Mouse (Mus musculus): ENCODE data around the gene Gm20388. TPM values are rescaled to one million over a fixed set of nuclear protein-coding genes. Genes with fewer than 3 reads are reported as not detected.
"Not testable (repeated sequence)": the region's sequence is repeated elsewhere in the genome, so short reads cannot be mapped to it uniquely, and the experiment has no call there.

Gm20388 gene
- polyA plus RNA-seq, 1 experiment = 59.3 TPM

DNA sequence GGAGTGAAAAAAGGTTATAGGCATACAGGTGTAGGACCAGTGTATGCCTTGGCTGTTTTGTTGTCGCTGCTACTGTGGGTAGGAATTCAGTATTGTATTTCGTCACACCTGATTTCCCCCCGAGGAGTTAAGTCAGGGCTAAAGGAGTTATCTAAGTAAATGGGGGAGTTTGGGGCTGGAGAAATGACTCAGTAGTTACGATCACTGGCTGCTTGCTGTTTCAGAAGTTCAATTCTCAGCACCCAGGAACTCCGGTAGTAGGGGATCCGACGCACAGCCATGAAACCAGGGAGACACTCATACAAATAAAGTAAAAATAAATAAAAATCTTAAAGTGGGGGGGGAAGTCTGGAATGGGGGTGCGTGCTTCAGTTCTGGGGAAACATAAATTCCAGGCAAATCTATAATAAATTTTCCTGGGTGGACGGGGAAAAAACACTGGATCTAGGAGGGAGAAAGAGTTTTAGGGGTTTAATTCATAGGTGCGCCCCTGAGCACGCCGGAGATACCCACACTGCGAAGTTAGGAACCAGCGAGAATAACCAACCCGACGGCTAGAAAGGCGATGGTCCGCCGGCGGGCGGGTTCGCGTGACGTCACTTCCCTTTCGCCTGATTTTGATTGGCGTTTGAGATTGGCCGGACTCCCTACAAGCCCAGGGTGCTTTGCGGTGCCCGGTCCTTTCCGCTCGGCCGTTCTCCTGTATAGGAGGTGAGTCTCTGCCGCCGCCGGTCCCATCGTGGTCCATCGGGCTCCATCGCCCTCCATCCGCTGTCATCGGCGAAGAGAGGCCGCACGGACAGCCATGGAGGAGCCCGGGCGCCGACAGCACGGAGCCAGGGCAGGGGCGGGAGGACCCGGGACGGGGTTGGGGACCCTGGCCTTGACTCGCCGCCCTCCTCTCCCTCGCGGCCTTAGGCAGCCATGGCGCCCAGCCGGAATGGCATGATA, 3191.4 kb downstream of the Gm20388 start, which contains the start of gene Rpl13:
Rpl13 (plus strand) TSS at position 616 of the 951 bp plus-strand sequence.
- DNase-seq (ENCODE audit: low read depth) = peak; percentile 98
- TF ChIP-seq POLR2A (IDR thresholded peaks at IDR 0.05; ENCODE audit: borderline replicate concordance, extremely low read depth, insufficient read depth, insufficient read length, poor library complexity, severe bottlenecking) (peak; percentile 84; the same call in 1 of the 2 replicates), CTCF (IDR thresholded peaks at IDR 0.05; ENCODE audit: borderline replicate concordance, extremely low read depth, insufficient read depth, insufficient read length) (no peak)

DNA sequence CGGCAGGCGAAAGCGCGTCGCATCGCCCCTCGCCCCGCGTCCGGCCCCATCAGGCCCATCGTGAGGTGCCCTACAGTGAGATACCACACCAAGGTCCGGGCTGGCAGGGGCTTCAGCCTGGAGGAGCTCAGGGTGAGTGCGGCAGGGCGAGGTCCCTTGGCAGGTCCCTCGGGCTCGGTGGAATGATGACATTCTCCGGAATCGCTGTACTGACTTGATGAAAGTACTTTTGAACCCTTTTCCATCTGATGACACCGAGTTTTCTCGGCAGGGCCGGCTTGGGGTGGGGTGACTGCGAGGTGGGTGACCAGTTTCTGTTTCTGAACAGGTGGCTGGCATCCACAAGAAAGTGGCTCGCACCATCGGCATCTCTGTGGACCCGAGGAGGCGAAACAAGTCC, 3192.2 kb downstream of the Gm20388 start:
- not testable (repeated sequence) for DNase-seq (ENCODE audit: low read depth)

DNA sequence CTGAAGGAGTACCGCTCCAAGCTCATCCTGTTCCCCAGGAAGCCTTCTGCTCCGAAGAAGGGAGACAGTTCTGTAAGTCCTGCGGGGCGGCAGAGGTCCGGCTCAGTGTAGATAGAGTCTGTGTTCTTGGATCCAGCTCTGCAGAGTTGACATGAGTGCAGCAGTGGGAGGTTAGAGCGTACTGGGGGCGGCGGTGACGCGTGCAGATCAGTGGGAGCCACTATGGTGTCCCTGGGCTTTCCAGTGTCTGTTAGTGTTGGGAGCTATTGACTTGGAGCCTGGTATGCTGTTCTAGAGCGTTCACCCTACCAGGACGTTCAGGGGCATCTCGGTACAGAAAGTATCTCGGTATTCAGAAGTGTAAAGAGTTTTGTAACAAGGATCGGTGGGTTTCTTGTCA, 3192.6 kb downstream of the Gm20388 start:
- TF ChIP-seq CTCF (IDR thresholded peaks at IDR 0.05; ENCODE audit: borderline replicate concordance, extremely low read depth, insufficient read depth, insufficient read length) (no peak), POLR2A (IDR thresholded peaks at IDR 0.05; ENCODE audit: borderline replicate concordance, extremely low read depth, insufficient read depth, insufficient read length, poor library complexity, severe bottlenecking) (no peak)
- no peak for DNase-seq (ENCODE audit: low read depth)

DNA sequence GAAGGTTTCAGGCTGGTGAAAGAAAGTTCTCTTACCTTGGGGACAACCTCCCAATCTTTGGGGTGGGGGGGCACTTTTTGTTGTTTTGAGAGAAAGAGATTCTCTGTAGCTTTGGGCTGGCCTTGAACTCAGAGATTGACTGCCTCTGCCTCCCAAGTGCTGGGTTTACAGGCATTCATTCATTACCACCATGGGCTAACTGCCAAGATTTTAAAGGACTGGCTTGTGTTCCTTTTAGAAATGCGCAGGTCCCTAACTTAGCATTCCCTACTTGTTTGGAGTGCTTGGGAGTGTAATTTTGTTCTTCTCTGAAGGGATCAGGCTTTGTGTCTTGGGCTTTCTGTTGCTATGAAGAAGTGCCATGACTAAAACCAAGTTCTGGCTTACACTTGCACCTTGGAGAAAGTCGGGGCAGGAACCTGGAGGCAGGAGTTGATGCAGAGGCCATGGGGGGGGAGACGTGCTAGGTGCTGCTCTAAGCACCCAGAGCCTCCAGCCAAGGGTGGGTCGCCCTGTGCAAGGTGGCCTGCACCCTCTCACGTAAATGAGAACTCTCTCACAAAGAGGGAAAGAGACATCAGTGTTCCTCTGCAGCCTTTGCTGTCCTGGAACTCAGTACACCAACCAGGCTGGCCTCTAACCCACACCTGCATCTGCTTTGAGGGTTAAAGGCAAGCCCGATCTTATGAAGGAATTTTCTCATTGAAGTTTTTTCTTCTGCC, 3193.6 kb downstream of the Gm20388 start:
- DNase-seq (ENCODE audit: low read depth) = no peak
- no peak for TF ChIP-seq CTCF (IDR thresholded peaks at IDR 0.05; ENCODE audit: borderline replicate concordance, extremely low read depth, insufficient read depth, insufficient read length)
- no peak for TF ChIP-seq POLR2A (IDR thresholded peaks at IDR 0.05; ENCODE audit: borderline replicate concordance, extremely low read depth, insufficient read depth, insufficient read length, poor library complexity, severe bottlenecking)

DNA sequence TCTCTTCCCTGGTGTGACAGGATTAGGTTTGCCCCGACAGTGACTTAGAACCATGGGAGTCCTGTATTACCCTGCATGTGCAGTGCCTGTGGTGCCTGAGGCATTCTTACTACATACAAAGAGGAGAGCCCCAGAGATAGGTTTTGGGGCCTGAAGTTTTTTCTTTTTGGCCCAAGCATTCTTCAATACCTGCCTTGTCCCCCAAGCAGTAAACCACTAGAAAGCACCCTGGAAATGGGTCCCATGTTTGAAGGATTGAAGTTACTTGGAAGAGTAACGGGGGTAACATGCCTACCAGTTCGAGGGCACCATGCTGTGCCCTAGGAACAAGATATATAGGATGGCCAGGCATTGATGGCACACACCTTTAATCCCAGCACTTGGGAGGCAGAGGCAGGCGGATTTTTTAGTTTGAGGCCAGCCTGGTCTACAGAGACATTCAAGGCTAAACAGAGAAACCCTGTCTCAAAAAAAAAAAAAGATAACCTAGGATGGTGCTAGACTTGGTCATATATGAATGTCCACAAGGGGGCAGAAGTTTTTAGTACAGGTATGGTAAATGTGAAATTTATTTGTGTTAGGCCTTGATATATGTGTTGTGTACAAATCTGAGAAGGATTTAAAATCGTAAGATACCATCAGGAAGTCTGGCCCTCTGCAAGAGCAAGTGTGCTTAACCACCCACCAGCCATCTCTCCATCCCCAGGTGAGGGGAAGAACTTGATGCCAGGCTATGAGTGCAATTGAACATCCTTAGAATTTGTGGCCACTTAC, 3195.1 kb downstream of the Gm20388 start:
- peak; percentile 72 for DNase-seq (ENCODE audit: low read depth)
- no peak for TF ChIP-seq CTCF (IDR thresholded peaks at IDR 0.05; ENCODE audit: borderline replicate concordance, extremely low read depth, insufficient read depth, insufficient read length)
- no peak for TF ChIP-seq POLR2A (IDR thresholded peaks at IDR 0.05; ENCODE audit: borderline replicate concordance, extremely low read depth, insufficient read depth, insufficient read length, poor library complexity, severe bottlenecking)

DNA sequence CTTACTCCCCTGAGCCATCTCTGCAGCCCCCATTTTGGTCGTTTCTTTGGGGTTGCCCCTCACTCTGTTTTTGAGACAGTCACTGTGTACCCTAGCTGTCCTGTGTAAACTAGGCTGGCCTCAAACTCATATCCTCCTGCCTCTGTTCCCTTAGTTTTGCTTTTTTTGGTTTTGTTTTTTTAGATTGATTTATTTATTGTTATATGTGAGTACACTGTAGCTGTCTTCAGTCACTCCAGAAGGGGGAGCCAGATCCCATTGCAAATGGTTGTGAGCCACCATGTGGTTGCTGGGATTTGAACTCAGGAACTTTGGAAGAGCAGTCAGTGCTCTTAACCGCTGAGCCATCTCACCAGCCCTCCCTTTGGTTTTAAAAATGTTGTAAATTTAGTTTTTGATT, 3195.9 kb downstream of the Gm20388 start:
- TF ChIP-seq CTCF (IDR thresholded peaks at IDR 0.05; ENCODE audit: borderline replicate concordance, extremely low read depth, insufficient read depth, insufficient read length) = no peak
- no peak for TF ChIP-seq POLR2A (IDR thresholded peaks at IDR 0.05; ENCODE audit: borderline replicate concordance, extremely low read depth, insufficient read depth, insufficient read length, poor library complexity, severe bottlenecking)
- no peak for DNase-seq (ENCODE audit: low read depth)

DNA sequence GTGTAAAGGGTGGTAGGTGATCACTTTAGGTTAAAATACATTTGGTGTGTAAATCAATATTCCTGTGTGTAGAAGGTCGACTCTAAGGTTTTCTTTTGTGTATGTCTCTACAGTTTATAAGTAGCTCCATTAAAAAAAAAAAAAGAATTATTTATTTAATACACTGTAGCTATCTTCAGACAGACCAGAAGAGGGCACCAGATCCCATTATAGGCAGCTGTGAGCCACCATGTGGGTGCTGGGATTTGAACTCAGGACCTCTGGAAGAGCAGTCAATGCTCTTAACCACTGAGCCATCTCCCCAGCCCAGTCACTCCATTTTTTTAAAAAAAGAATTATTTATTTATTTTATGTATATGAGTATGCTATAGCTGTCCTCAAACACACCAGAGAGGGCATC, 3197.4 kb downstream of the Gm20388 start:
- TF ChIP-seq CTCF (IDR thresholded peaks at IDR 0.05; ENCODE audit: borderline replicate concordance, extremely low read depth, insufficient read depth, insufficient read length) (0 out of 2 replicates have a peak, but pooled peaks have one; percentile 5), POLR2A (IDR thresholded peaks at IDR 0.05; ENCODE audit: borderline replicate concordance, extremely low read depth, insufficient read depth, insufficient read length, poor library complexity, severe bottlenecking) (no peak)
- no peak for DNase-seq (ENCODE audit: low read depth)

DNA sequence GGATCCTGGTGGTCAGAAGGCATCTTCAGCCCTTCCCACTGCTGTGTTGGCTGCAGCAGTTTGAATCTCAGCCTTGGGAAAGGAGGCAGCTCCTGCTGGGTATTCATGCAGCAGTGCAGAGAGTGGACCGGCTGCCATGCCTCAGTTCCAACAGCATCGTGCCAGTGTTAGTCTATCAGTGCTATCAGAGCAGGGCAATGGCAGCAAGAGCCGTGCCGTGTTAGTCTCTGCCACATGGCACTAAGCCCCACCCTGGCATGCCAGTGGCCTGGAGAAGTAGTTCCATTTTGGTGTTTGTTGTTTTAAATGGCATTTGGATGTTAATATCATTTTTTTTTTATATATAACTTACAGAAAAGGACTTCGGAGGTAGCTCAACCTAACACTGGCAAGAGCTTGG, 3198.3 kb downstream of the Gm20388 start:
- no peak for TF ChIP-seq CTCF (IDR thresholded peaks at IDR 0.05; ENCODE audit: borderline replicate concordance, extremely low read depth, insufficient read depth, insufficient read length)
- no peak for TF ChIP-seq POLR2A (IDR thresholded peaks at IDR 0.05; ENCODE audit: borderline replicate concordance, extremely low read depth, insufficient read depth, insufficient read length, poor library complexity, severe bottlenecking)
- no peak for DNase-seq (ENCODE audit: low read depth)

DNA sequence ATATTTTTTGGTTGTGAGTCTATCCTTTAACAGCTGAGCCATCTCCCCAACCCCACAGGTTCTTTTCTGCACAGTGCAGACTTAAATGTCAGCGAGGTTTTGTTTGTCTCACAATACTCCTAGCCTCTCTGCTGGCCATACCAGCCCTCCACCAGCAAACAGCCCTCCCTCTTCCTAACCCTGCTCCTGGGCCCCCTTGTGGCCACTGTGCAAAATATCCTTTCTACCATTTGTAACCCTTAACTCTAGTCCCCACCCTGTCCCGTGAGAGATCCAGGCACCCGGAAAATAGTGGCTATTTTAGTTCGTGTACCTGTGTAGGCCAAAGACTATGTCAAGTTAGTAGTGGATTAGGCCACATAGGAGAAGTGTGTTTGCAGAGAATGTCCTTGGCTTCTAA, 3200.0 kb downstream of the Gm20388 start:
- peak; percentile 70 for DNase-seq (ENCODE audit: low read depth)
- TF ChIP-seq POLR2A (IDR thresholded peaks at IDR 0.05; ENCODE audit: borderline replicate concordance, extremely low read depth, insufficient read depth, insufficient read length, poor library complexity, severe bottlenecking) (no peak), CTCF (IDR thresholded peaks at IDR 0.05; ENCODE audit: borderline replicate concordance, extremely low read depth, insufficient read depth, insufficient read length) (peak; percentile 80)

DNA sequence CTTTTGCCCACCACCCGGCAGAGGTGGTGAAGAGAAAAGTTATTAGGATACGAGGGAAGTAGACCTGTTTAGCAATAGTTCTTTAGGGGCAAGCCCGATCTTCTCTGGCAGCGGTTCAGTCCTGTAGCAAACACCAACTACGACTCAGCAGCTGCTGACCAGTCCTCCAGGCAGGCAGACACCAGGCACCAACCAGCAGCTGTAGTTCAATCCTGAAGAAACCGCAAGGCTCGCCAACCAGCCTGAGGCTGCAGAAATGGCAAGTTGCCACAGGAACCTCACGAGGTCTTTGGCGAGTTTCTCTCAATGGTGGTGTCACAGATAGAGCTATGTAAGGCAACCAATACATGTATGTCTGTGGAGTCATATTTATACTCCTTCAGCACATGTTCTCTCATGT, 3202.3 kb downstream of the Gm20388 start:
- DNase-seq (ENCODE audit: low read depth) = no peak
- TF ChIP-seq POLR2A (IDR thresholded peaks at IDR 0.05; ENCODE audit: borderline replicate concordance, extremely low read depth, insufficient read depth, insufficient read length, poor library complexity, severe bottlenecking) (no peak), CTCF (IDR thresholded peaks at IDR 0.05; ENCODE audit: borderline replicate concordance, extremely low read depth, insufficient read depth, insufficient read length) (no peak)

DNA sequence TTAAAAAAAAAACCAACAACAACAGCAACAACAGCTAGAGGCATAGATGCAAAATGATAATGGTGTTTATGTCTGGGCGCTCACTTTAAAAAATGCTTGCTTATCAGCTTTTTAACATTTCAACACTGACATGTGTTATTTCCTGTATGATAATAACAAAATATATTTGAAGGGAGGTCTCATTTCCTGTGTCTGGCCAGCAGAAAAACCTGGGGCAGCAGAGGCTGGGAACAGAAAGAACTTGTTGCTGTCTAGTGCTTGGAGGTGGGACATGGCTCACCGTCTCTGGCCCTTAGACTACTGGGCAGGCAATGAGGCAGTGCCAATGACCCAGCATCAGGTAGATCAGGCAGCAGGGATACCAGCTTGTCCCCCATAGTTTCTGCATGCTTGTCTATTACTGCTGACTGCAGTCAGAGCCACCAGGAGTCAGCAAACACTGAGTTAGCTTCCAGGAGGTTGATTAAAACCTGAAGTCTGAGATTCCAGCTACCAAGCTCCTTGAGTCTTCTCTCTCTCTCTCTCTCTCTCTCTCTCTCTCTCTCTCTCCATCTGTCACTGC, 3203.3 kb downstream of the Gm20388 start:
- DNase-seq (ENCODE audit: low read depth) = no peak
- no peak for TF ChIP-seq POLR2A (IDR thresholded peaks at IDR 0.05; ENCODE audit: borderline replicate concordance, extremely low read depth, insufficient read depth, insufficient read length, poor library complexity, severe bottlenecking)
- no peak for TF ChIP-seq CTCF (IDR thresholded peaks at IDR 0.05; ENCODE audit: borderline replicate concordance, extremely low read depth, insufficient read depth, insufficient read length)

Measured in brain, embryonic 14.5 days (tissue).